Mouse (Mus musculus) cortical plate, adult 2 months (tissue): ENCODE measurements at regions not wholly inside any gene's neighbourhood (a gene's known extent, or its start where the extent isn't known, plus 50 kb on each side); places are given as distances from the start of the nearest gene placed in this dataset.

ENCODE experiments used
- H3K27ac ChIP-seq: fragments of 200-500 bp; 2 replicates; pipeline ENCODE4 v1.5.1; 2012; ENCODE audit warnings: low read length, control low read depth, inconsistent platforms; ENCODE audit not compliant: insufficient read depth
- H3K4me1 ChIP-seq: fragments of 200-500 bp; 2 replicates; pipeline ENCODE4 v1.6.1; 2011; ENCODE audit warnings: low read length; ENCODE audit not compliant: control insufficient read depth, insufficient read depth
- H3K4me3 ChIP-seq: fragments of 200-500 bp; 2 replicates; pipeline ENCODE4 v1.5.1; 2011; ENCODE audit warnings: mild to moderate bottlenecking, low read length, control low read depth; ENCODE audit not compliant: insufficient read depth
- CTCF ChIP-seq: fragments of 200-500 bp; IDR thresholded peaks from 2 replicates; pipeline ENCODE4 v1.5.1; 2011; ENCODE audit warnings: mild to moderate bottlenecking, control low read depth, low read length; ENCODE audit not compliant: insufficient read depth; ENCODE audit errors: extremely low read depth
- POLR2A ChIP-seq: fragments of 200-500 bp; IDR thresholded peaks from 2 replicates; pipeline ENCODE4 v1.6.1; 2011; ENCODE audit warnings: mild to moderate bottlenecking, low read length, control low read depth; ENCODE audit not compliant: insufficient read depth; ENCODE audit errors: extremely low read depth

GRCm38 (mm10) chr13:83872143-83872819 lies 349.8 kb upstream of the Tmem161b start:
- Histone ChIP-seq H3K4me3 (no peak overlapping the region), H3K27ac (no peak overlapping the region)
- no peak for TF ChIP-seq CTCF

GRCm38 (mm10) chr13:83872887-83873286 lies 349.2 kb upstream of the Tmem161b start:
- TF ChIP-seq POLR2A (no peak), CTCF (no peak)
- no peaks in the 10 kb centered on the region for H3K4me1 ChIP-seq
- no peak overlapping the region for H3K4me3 ChIP-seq
- no peak overlapping the region for H3K27ac ChIP-seq

More at GRCm38 (mm10) chr13:83872143-83872819, 349.8 kb upstream of the Tmem161b start:
- H3K4me1 ChIP-seq, result no peaks in the 10 kb centered on the region

GRCm38 (mm10) chr13:83879561-83879960 lies 342.5 kb upstream of the Tmem161b start:
- H3K27ac ChIP-seq, result no peak overlapping the region
- TF ChIP-seq POLR2A, result no peak
- no peak for TF ChIP-seq CTCF
- H3K4me3 ChIP-seq, result no peak overlapping the region
- H3K4me1 ChIP-seq, result no peaks in the 10 kb centered on the region

GRCm38 (mm10) chr13:83880305-83880704 lies 341.8 kb upstream of the Tmem161b start:
- Histone ChIP-seq H3K4me3 (no peak overlapping the region), H3K4me1 (no peaks in the 10 kb centered on the region), H3K27ac (no peak overlapping the region)
- TF ChIP-seq CTCF (no peak), POLR2A (no peak)

GRCm38 (mm10) chr13:83880772-83881171 lies 341.3 kb upstream of the Tmem161b start:
- H3K27ac ChIP-seq, result no peak overlapping the region
- TF ChIP-seq CTCF, result no peak
- TF ChIP-seq POLR2A, result no peak

GRCm38 (mm10) chr13:83882839-83883238 lies 339.3 kb upstream of the Tmem161b start:
- no peak overlapping the region for H3K4me3 ChIP-seq
- H3K27ac ChIP-seq, result no peak overlapping the region
- TF ChIP-seq POLR2A, result no peak
- TF ChIP-seq CTCF, result no peak
- no peaks in the 10 kb centered on the region for H3K4me1 ChIP-seq

More at GRCm38 (mm10) chr13:83880772-83881171, 341.3 kb upstream of the Tmem161b start:
- Histone ChIP-seq H3K4me1 (no peaks in the 10 kb centered on the region), H3K4me3 (no peak overlapping the region)

GRCm38 (mm10) chr13:83883821-83884220 lies 338.3 kb upstream of the Tmem161b start:
- no peak for TF ChIP-seq CTCF
- no peak for TF ChIP-seq POLR2A
- Histone ChIP-seq H3K27ac (no peak overlapping the region), H3K4me3 (no peak overlapping the region), H3K4me1 (no peaks in the 10 kb centered on the region)

- Histone ChIP-seq H3K4me1 (no peaks in the 10 kb centered on the region), H3K4me3 (no peak overlapping the region), H3K27ac (no peak overlapping the region)
- TF ChIP-seq POLR2A, result no peak
- no peak for TF ChIP-seq CTCF
These were observed 337.9 kb upstream of the Tmem161b start for GRCm38 (mm10) chr13:83884226-83884625.

- Histone ChIP-seq H3K4me3 (no peak overlapping the region), H3K4me1 (no peaks in the 10 kb centered on the region), H3K27ac (no peak overlapping the region)
- no peak for TF ChIP-seq POLR2A
- no peak for TF ChIP-seq CTCF
These were observed 337.1 kb upstream of the Tmem161b start for GRCm38 (mm10) chr13:83884766-83885543.

GRCm38 (mm10) chr13:83885729-83886128 lies 336.4 kb upstream of the Tmem161b start:
- Histone ChIP-seq H3K4me1 (no peaks in the 10 kb centered on the region), H3K4me3 (no peak overlapping the region), H3K27ac (no peak overlapping the region)
- TF ChIP-seq CTCF (no peak), POLR2A (no peak)
